24 mouse cellular contexts compared by ENCODE assay signal in genomic region chr9:106726891-106727290, GRCm38 (mm10). TPM values are rescaled to one million over a fixed set of nuclear protein-coding genes. Genes with fewer than 3 reads are reported as not detected.
DNase-seq lines count a peak whose midpoint lies in the region; ATAC-seq lines count a peak whose summit lies in the region.
"Had no signal": no experiment of that assay in that cellular context is flagged by ENCODE, and none has a peak within 500 bp of the region (broad histone marks: within the 10 kb centered on the region; RNA-seq: fewer than 3 reads in every experiment).

No protein-coding gene starts in this region.

- 95% methylated on average over 1 of the region's 1 CpGs for WGBS in midbrain, embryonic 11.5 days
- WGBS in midbrain, embryonic 15.5 days, result 87% methylated on average over 1 of the region's 1 CpGs
- WGBS in liver, embryonic 13.5 days (ENCODE audit: insufficient replicate concordance), result 23% methylated on average over 1 of the region's 1 CpGs

- H3K9me3 ChIP-seq in midbrain, embryonic 11.5 days (ENCODE audit: control insufficient read depth, low read length), result no peaks in the 10 kb centered on the region
- no peaks in the 10 kb centered on the region for H3K9me3 ChIP-seq in midbrain, embryonic 15.5 days
- no peaks in the 10 kb centered on the region for H3K9me3 ChIP-seq in liver, embryonic 13.5 days (replicated peaks)
- H3K9me3 ChIP-seq: embryonic facial prominence, embryonic 10.5 days; forebrain, embryonic 12.5 days; midbrain, embryonic 12.5 days; neural tube, embryonic 13.5 days had no signal

- no peak overlapping the region for H3K27ac ChIP-seq in midbrain, embryonic 11.5 days (ENCODE audit: low read depth, low read length)
- H3K27ac ChIP-seq in midbrain, embryonic 15.5 days, result no peak overlapping the region
- H3K27ac ChIP-seq in liver, embryonic 13.5 days, result peak overlapping the region; percentile 59
- H3K27ac ChIP-seq: embryonic facial prominence, embryonic 10.5 days; forebrain, embryonic 12.5 days; kidney, postnatal 0 days; midbrain, embryonic 12.5 days; neural tube, embryonic 13.5 days had no signal

- no peak for ATAC-seq in midbrain, embryonic 11.5 days (ENCODE audit: low FRiP score)
- no peak for ATAC-seq in midbrain, embryonic 15.5 days (replicated peaks)
- peak; percentile 97 for ATAC-seq in liver, embryonic 13.5 days (ENCODE audit: low read depth)

- no peaks in the 10 kb centered on the region for H3K4me1 ChIP-seq in midbrain, embryonic 11.5 days (ENCODE audit: control insufficient read depth, insufficient read depth, low read length)
- no peaks in the 10 kb centered on the region for H3K4me1 ChIP-seq in midbrain, embryonic 15.5 days
- H3K4me1 ChIP-seq in liver, embryonic 13.5 days (replicated peaks), result peaks cover 19% of the 10 kb centered on the region
- H3K4me1 ChIP-seq: embryonic facial prominence, embryonic 10.5 days; forebrain, embryonic 12.5 days; midbrain, embryonic 12.5 days; neural tube, embryonic 13.5 days had no signal

- no peak overlapping the region for H3K4me2 ChIP-seq in midbrain, embryonic 11.5 days
- H3K4me2 ChIP-seq in midbrain, embryonic 15.5 days, result no peak overlapping the region
- H3K4me2 ChIP-seq in liver, embryonic 13.5 days, result no peak overlapping the region
- H3K4me2 ChIP-seq: forebrain, embryonic 12.5 days; heart, embryonic 11.5 days; midbrain, embryonic 12.5 days; neural tube, embryonic 13.5 days had no signal

- H3K36me3 ChIP-seq in midbrain, embryonic 11.5 days (ENCODE audit: control insufficient read depth, insufficient read depth, low read length), result no peaks in the 10 kb centered on the region
- no peaks in the 10 kb centered on the region; the same call in 1 of the 2 replicates for H3K36me3 ChIP-seq in midbrain, embryonic 15.5 days (replicated peaks)
- H3K36me3 ChIP-seq in liver, embryonic 13.5 days, result no peaks in the 10 kb centered on the region

- DNase-seq in midbrain, embryonic 11.5 days (ENCODE audit: low spot score, missing footprints), result peak; percentile 53
- DNase-seq in c-Kit-positive CD71-positive TER-119-negative erythroid progenitor cells, embryonic 14.5 days (ENCODE audit: low read depth), result peak; percentile 29
- DNase-seq in liver, embryonic 13.5 days, result peak; percentile 47
- peak; percentile 6 for DNase-seq in skeletal muscle tissue, adult 2 months (ENCODE audit: low read depth, low spot score)
- DNase-seq in adrenal gland, adult (ENCODE audit: inconsistent age in 2 of 2, low spot score in 1 of 2), result no peak
- no peak for DNase-seq in cerebellum, adult 11-12 months
- DNase-seq in adrenal gland, postnatal 25 days, result no peak
- DNase-seq: adrenal gland, adult 8-10 months; cerebellum, adult 2 months; cerebellum, postnatal 36 days; gastrocnemius, postnatal 36 days; heart, postnatal 10 days; kidney, adult 11 months; left cerebral cortex, postnatal 4 days; lung, adult 18-20 months; lung, postnatal 14 days; thymus, postnatal 14 days had no signal

- H3K4me3 ChIP-seq in midbrain, embryonic 11.5 days (ENCODE audit: low read depth, low read length), result no peak overlapping the region
- no peak overlapping the region for H3K4me3 ChIP-seq in midbrain, embryonic 15.5 days
- H3K4me3 ChIP-seq in liver, embryonic 13.5 days (replicated peaks), result no peak overlapping the region
- H3K4me3 ChIP-seq: embryonic facial prominence, embryonic 10.5 days; forebrain, embryonic 12.5 days; midbrain, embryonic 12.5 days; neural tube, embryonic 13.5 days had no signal

- H3K27me3 ChIP-seq in midbrain, embryonic 11.5 days (ENCODE audit: control insufficient read depth, insufficient read depth, low read length), result no peaks in the 10 kb centered on the region
- no peaks in the 10 kb centered on the region for H3K27me3 ChIP-seq in midbrain, embryonic 15.5 days (replicated peaks)
- H3K27me3 ChIP-seq in liver, embryonic 13.5 days, result no peaks in the 10 kb centered on the region
- H3K27me3 ChIP-seq: forebrain, embryonic 12.5 days; midbrain, embryonic 12.5 days; neural tube, embryonic 13.5 days had no signal

- H3K9ac ChIP-seq in midbrain, embryonic 11.5 days (ENCODE audit: low read length), result no peak overlapping the region
- no peak overlapping the region for H3K9ac ChIP-seq in midbrain, embryonic 15.5 days
- 0 out of 2 replicates have a peak overlapping the region, but pooled peaks have one; percentile 8 for H3K9ac ChIP-seq in liver, embryonic 13.5 days
- H3K9ac ChIP-seq: forebrain, embryonic 12.5 days; midbrain, embryonic 12.5 days; neural tube, embryonic 13.5 days had no signal

RNA-seq across cellular contexts. Expression of gene Tex264, which starts 41.2 kb away (rescaled TPM):
- polyA plus RNA-seq in midbrain, embryonic 11.5 days (2014; fragmentation: Nextera tagmentation; extraction: Ambion mirVana), result 24.6 and 27.1 TPM in 2 replicates
- polyA plus RNA-seq in midbrain, embryonic 15.5 days (2015; fragmentation: Nextera tagmentation; extraction: Ambion mirVana), result 63.2 and 67.7 TPM in 2 replicates
- polyA plus RNA-seq in liver, embryonic 13.5 days (2015; fragmentation: Nextera tagmentation; extraction: Ambion mirVana), result 14.1 and 16.3 TPM in 2 replicates
- 117 and 130 TPM in 2 replicates for total RNA-seq in adrenal gland, postnatal 25 days (2021)

Comparison
In these comparisons a context has a peak if more than half of its experiments do, and no peak if none do; other contexts are left out.
1. DNase-seq: peak in midbrain, embryonic 11.5 days (single experiment), c-Kit-positive CD71-positive TER-119-negative erythroid progenitor cells, embryonic 14.5 days (single experiment), liver, embryonic 13.5 days (single experiment) and skeletal muscle tissue, adult 2 months (single experiment); none in adrenal gland, adult (0 of 2), cerebellum, adult 11-12 months (single experiment) and adrenal gland, postnatal 25 days (single experiment).